Mouse (Mus musculus) layer of hippocampus, adult 8-10 months (tissue): ENCODE results near the gene Gm17324. TPM values are rescaled to one million over a fixed set of nuclear protein-coding genes. Genes with fewer than 3 reads are reported as not detected.

Experiments
- DNase-seq, 2 experiments: peaks; one replicate each; pipeline ENCODE4 v3.0.0; 2022; ENCODE audit warnings: low spot score in 2 of 2
- microRNA-seq, 2 experiments: library from miRNA; unstranded; fragments of <30 nt; microRNA quantifications; one replicate each; pipeline ENCODE4 v1.2.0; 2022
- total RNA-seq, 4 experiments: library from RNA; stranded (reverse); gene quantifications; 2 replicates each; pipeline ENCODE4 v1.2.4; 2022

The Gm17324 gene
- total RNA-seq, 4 experiments from 2014 or later, result 0.60 to 1.3 (median 0.79) TPM

- no peak for DNase-seq
Observed at GRCm38 (mm10) chr9:78465725-78466124, 17.1 kb upstream of the Gm17324 start.

- no peak for DNase-seq
Observed at GRCm38 (mm10) chr9:78463337-78463736, 14.8 kb upstream of the Gm17324 start.

- no peak for DNase-seq
Observed at GRCm38 (mm10) chr9:78457026-78457425, 8.4 kb upstream of the Gm17324 start.

- DNase-seq, result no peak
Observed at GRCm38 (mm10) chr9:78451382-78451781, 2.8 kb upstream of the Gm17324 start.

GRCm38 (mm10) chr9:78450404-78450803 is 1.8 kb upstream of the Gm17324 start:
- DNase-seq, result no peak

- no peak for DNase-seq
Observed at GRCm38 (mm10) chr9:78447606-78447972, 997 bp downstream of the Gm17324 start.

- no peak for DNase-seq
Observed at GRCm38 (mm10) chr9:78442579-78443392, 5.8 kb downstream of the Gm17324 start, which contains the start of gene Cgas. Gene Cgas (minus strand): TSS chr9:78443237.

GRCm38 (mm10) chr9:78442237-78442578 is 6.4 kb downstream of the Gm17324 start:
- no peak for DNase-seq

GRCm38 (mm10) chr9:78439426-78439825 is 9.2 kb downstream of the Gm17324 start:
- no peak for DNase-seq

GRCm38 (mm10) chr9:78432471-78432870 is 16.1 kb downstream of the Gm17324 start:
- no peak for DNase-seq

- no peak for DNase-seq
Observed at GRCm38 (mm10) chr9:78430486-78430885, 18.1 kb downstream of the Gm17324 start.

- no peak for DNase-seq
Observed at GRCm38 (mm10) chr9:78429551-78429950, 19.0 kb downstream of the Gm17324 start.

- DNase-seq, result no peak
Observed at GRCm38 (mm10) chr9:78428870-78429432, 19.6 kb downstream of the Gm17324 start.

GRCm38 (mm10) chr9:78428185-78428584 is 20.4 kb downstream of the Gm17324 start:
- DNase-seq, result no peak

- no peak for DNase-seq
Observed at GRCm38 (mm10) chr9:78427362-78427781, 21.2 kb downstream of the Gm17324 start.

- DNase-seq, result no peak
Observed at GRCm38 (mm10) chr9:78401596-78401995, 47.0 kb downstream of the Gm17324 start.

- no peak for DNase-seq
Observed at GRCm38 (mm10) chr9:78400570-78400969, 48.0 kb downstream of the Gm17324 start.

Small RNAs within 50 kb of the gene (microRNA-seq; reads per million reads assigned to microRNA genes)
- 0 reads per million in 2 experiments for gene Gm26377

Other genes starting within 250 kb of the Gm17324 start
- gene Gsta1, start 218.1 kb downstream of the Gm17324 start, total RNA-seq, result not detected
- not detected for gene Gm3776, start 191.7 kb downstream of the Gm17324 start, total RNA-seq
- gene Gm10639, start 158.9 kb downstream of the Gm17324 start, total RNA-seq, result not detected
- gene Omt2a, start 134.0 kb downstream of the Gm17324 start, total RNA-seq, result not detected
- gene Omt2b, start 121.2 kb downstream of the Gm17324 start, total RNA-seq, result not detected
- gene Gsta2, start 93.0 kb downstream of the Gm17324 start, total RNA-seq, result 1 to 10 TPM in 1 of 4 experiments, under 1 TPM in 2, not detected in 1; 0.45 to 2.6 (median 0.64) TPM
- under 1 TPM in 1 of 4 experiments, not detected in 3; 0.98 TPM for gene Dppa5a, start 80.6 kb downstream of the Gm17324 start, total RNA-seq
- under 1 TPM in 1 of 4 experiments, not detected in 3; 0.14 TPM for gene Ooep, start 70.1 kb downstream of the Gm17324 start, total RNA-seq
- under 1 TPM in 2 of 4 experiments, not detected in 2; 0.14 to 0.20 TPM for gene Ddx43, start 53.0 kb downstream of the Gm17324 start, total RNA-seq
- 1 to 10 TPM in 2 of 4 experiments, under 1 TPM in 2; 0.68 to 1.5 (median 0.91) TPM for gene Cgas, start 5.5 kb downstream of the Gm17324 start, total RNA-seq
- 10 to 100 TPM; 20.4 to 27.7 (median 26.1) TPM for gene Mto1, start 578 bp downstream of the Gm17324 start, total RNA-seq
- 1,000 to 10,000 TPM; 2,504 to 3,682 (median 3,062) TPM for gene Eef1a1, start 40.4 kb upstream of the Gm17324 start, total RNA-seq
- gene Slc17a5, start 139.3 kb upstream of the Gm17324 start, total RNA-seq, result 10 to 100 TPM; 20.0 to 22.5 (median 20.9) TPM
- gene Cd109, start 166.8 kb upstream of the Gm17324 start, total RNA-seq, result 1 to 10 TPM; 2.2 to 5.3 (median 3.7) TPM